Comparison of ENCODE assay signal across 10 mouse cellular contexts in genomic region chr15:86751436-86752136, GRCm38 (mm10).
A peak's percentile ranks its signal among the peaks of the same experiment; 100 is the strongest.
DNase-seq lines count a peak whose midpoint lies in the region; ATAC-seq and TF ChIP-seq lines count a peak whose summit lies in the region.
"Had no signal": no experiment of that assay in that cellular context is flagged by ENCODE, and none has a peak within 500 bp of the region (broad histone marks: within the 10 kb centered on the region; RNA-seq: fewer than 3 reads in every experiment).

No protein-coding gene starts in this region.

- TF ChIP-seq CTCF in left cerebral cortex, adult 2 months (IDR thresholded peaks at IDR 0.05): no peak

- intact Hi-C loops in left cerebral cortex, postnatal 36 days (cut with DNase I): no loop called here
- intact Hi-C loops in left cerebral cortex, adult 2 months (cut with DNase I): no loop called here

- H3K27me3 ChIP-seq in embryonic facial prominence, embryonic 14.5 days (replicated peaks; ENCODE audit: control insufficient read depth, insufficient read depth, low read length): no peaks in the 10 kb centered on the region
- no peaks in the 10 kb centered on the region for H3K27me3 ChIP-seq in embryonic facial prominence, embryonic 10.5 days (replicated peaks; ENCODE audit: low read depth, poor library complexity, severe bottlenecking)
- H3K27me3 ChIP-seq in midbrain, embryonic 13.5 days: no peaks in the 10 kb centered on the region

- no peak overlapping the region for H3K9ac ChIP-seq in embryonic facial prominence, embryonic 14.5 days (ENCODE audit: low read depth, low read length)
- no peak overlapping the region for H3K9ac ChIP-seq in midbrain, embryonic 13.5 days (replicated peaks)

- WGBS in embryonic facial prominence, embryonic 14.5 days: 53% methylated on average over 10 of the region's 10 CpGs
- WGBS in embryonic facial prominence, embryonic 10.5 days: 73% methylated on average over 10 of the region's 10 CpGs
- 61% methylated on average over 10 of the region's 10 CpGs for WGBS in midbrain, embryonic 13.5 days

- H3K9me3 ChIP-seq in embryonic facial prominence, embryonic 14.5 days (ENCODE audit: control insufficient read depth, low read length): no peaks in the 10 kb centered on the region
- no peaks in the 10 kb centered on the region for H3K9me3 ChIP-seq in embryonic facial prominence, embryonic 10.5 days
- no peaks in the 10 kb centered on the region for H3K9me3 ChIP-seq in midbrain, embryonic 13.5 days

- DNase-seq in embryonic facial prominence, embryonic 14.5 days (ENCODE audit: low spot score): peak; percentile 81
- DNase-seq in embryonic facial prominence, embryonic 10.5 days (ENCODE audit: low spot score): no peak
- DNase-seq in left cerebral cortex, postnatal 36 days (ENCODE audit: low spot score in 2 of 2): peak; percentile 18 to 22
- DNase-seq in left cerebral cortex, adult 2 months (ENCODE audit: extremely low spot score in 1 of 2, low spot score in 2 of 2): no peak
- peak; percentile 72 for DNase-seq in cerebellum, adult 9-11 months
- DNase-seq in thymus, postnatal 25 days: no peak
- DNase-seq in thymus, postnatal 10 days (ENCODE audit: low spot score in 2 of 2): no peak
- DNase-seq: gastrocnemius, postnatal 36 days; kidney, postnatal 4 days had no signal

- no peak overlapping the region for H3K4me3 ChIP-seq in embryonic facial prominence, embryonic 14.5 days (ENCODE audit: low read depth, low read length)
- no peak overlapping the region for H3K4me3 ChIP-seq in embryonic facial prominence, embryonic 10.5 days
- no peak overlapping the region for H3K4me3 ChIP-seq in left cerebral cortex, adult 2 months
- no peak overlapping the region for H3K4me3 ChIP-seq in midbrain, embryonic 13.5 days (replicated peaks)

- no peaks in the 10 kb centered on the region for H3K36me3 ChIP-seq in embryonic facial prominence, embryonic 14.5 days (ENCODE audit: control insufficient read depth, insufficient read depth, low read length)
- H3K36me3 ChIP-seq in embryonic facial prominence, embryonic 10.5 days (replicated peaks): no peaks in the 10 kb centered on the region
- no peaks in the 10 kb centered on the region for H3K36me3 ChIP-seq in midbrain, embryonic 13.5 days

- H3K4me1 ChIP-seq in embryonic facial prominence, embryonic 14.5 days (ENCODE audit: control insufficient read depth, insufficient read depth, low read length): no peaks in the 10 kb centered on the region
- no peaks in the 10 kb centered on the region for H3K4me1 ChIP-seq in embryonic facial prominence, embryonic 10.5 days
- peaks cover 17% of the 10 kb centered on the region; the same call in 1 of the 2 replicates for H3K4me1 ChIP-seq in midbrain, embryonic 13.5 days (replicated peaks)

- H3K27ac ChIP-seq in embryonic facial prominence, embryonic 14.5 days (replicated peaks; ENCODE audit: low read depth, low read length): no peak overlapping the region
- no peak overlapping the region for H3K27ac ChIP-seq in embryonic facial prominence, embryonic 10.5 days (replicated peaks)
- H3K27ac ChIP-seq in left cerebral cortex, adult 2 months: no peak overlapping the region
- peak overlapping the region; percentile 39 for H3K27ac ChIP-seq in midbrain, embryonic 13.5 days

- ATAC-seq in embryonic facial prominence, embryonic 14.5 days (ENCODE audit: low read depth): peak; percentile 90
- ATAC-seq in midbrain, embryonic 13.5 days: peak; percentile 83

- H3K4me2 ChIP-seq in embryonic facial prominence, embryonic 14.5 days (ENCODE audit: low read depth, low read length): no peak overlapping the region
- H3K4me2 ChIP-seq in midbrain, embryonic 13.5 days (replicated peaks): no peak overlapping the region

Comparison
In these comparisons a context has a peak if more than half of its experiments do, and no peak if none do; other contexts are left out.
1. DNase-seq: peak in embryonic facial prominence, embryonic 14.5 days (single experiment), left cerebral cortex, postnatal 36 days (2 of 2) and cerebellum, adult 9-11 months (single experiment); none in embryonic facial prominence, embryonic 10.5 days (single experiment), left cerebral cortex, adult 2 months (0 of 2), thymus, postnatal 25 days (single experiment) and thymus, postnatal 10 days (0 of 2).